Mouse (Mus musculus) heart, postnatal 4 days (tissue): ENCODE measurements around the gene Galr2. TPM values are rescaled to one million over a fixed set of nuclear protein-coding genes. Genes with fewer than 3 reads are reported as not detected.

Source experiments
- DNase-seq: peaks from one replicate; pipeline ENCODE4 v3.0.0; 2021
- total RNA-seq, 2 experiments: library from RNA; stranded (reverse); gene quantifications; 2 replicates each; pipeline ENCODE4 v1.2.3; 2021

Galr2 gene
- not detected for total RNA-seq

DNA sequence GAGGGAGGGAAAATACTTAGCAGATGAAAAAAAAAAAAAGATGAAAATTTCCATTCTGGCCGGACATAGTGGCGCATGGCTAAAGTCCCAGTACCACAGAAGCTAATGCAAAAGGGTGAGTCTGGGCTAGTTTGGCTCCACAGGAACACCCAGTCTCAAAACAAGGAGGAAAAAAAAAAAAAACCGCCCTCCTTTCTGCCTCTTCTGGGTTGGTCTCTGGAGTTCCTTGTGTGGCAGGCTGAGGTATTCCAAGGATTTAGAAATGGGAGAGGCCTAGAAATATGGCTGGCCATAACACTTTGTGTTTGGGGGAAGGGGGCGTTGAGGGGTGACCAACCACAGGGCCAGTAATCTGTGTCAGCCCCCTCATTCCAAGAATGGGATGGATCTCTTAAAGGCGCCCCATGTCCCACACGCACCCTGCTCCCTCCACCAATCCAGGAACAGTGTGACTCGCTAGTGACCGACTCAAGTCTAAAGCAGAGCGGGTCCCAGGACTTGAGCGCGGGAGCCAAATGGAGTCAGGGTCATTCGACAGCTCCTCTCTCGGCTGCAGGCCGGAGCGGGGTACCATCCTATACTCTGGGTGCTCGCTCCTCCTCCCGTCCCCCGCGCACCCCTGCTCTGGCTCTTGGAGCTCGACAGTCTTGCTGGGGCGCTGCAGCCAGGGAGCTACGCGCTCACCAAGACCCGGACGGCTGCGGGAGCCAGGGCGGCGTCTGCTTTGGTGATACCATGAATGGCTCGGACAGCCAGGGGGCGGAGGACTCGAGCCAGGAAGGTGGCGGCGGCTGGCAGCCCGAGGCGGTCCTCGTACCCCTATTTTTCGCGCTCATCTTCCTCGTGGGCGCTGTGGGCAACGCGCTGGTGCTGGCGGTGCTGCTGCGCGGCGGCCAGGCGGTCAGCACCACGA lies at the start of gene Galr2:
Gene Galr2, plus strand, starts transcription at position 189 of the 913 bp plus-strand sequence.
- DNase-seq: no peak

DNA sequence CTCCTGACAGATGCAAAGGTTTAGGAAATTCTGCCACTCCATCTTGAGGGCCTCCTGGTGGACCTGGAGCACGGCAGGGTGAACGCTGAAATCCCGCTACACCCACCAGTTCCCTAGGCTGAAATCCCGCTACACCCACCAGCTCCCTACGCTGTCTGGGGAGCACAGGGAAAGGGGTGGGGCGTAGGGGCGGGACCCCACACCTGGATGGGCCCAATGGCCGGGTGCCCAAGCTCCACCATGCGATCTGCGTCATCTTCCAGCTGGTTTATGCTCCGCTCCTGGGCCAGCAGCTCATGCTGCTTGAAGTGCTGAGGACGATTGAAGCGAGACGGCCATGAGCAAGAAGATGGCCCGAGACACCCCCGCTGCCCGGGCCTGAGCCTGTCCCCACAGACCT lies 48.3 kb upstream of the Galr2 start:
- DNase-seq: no peak

DNA sequence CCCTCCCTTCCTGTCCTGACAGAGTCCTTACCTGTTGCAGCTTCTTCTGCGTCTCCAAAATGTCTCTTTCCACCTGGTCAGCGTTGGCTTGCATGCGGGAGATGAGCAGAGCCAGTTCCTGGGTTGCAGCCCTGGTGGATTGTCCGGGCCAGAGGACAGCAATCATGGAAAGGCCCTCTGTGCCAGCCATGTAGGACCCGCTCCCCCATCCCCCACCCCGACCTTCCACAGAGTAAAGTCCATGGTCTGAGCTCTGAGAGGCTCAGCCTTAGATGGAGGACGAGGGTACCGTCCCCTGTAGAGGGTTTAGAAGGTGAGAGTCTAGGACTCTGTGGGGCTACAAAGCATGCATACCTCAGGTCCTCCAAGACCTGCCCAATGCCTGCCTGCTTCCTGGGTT lies 45.8 kb upstream of the Galr2 start:
- DNase-seq: no peak

DNA sequence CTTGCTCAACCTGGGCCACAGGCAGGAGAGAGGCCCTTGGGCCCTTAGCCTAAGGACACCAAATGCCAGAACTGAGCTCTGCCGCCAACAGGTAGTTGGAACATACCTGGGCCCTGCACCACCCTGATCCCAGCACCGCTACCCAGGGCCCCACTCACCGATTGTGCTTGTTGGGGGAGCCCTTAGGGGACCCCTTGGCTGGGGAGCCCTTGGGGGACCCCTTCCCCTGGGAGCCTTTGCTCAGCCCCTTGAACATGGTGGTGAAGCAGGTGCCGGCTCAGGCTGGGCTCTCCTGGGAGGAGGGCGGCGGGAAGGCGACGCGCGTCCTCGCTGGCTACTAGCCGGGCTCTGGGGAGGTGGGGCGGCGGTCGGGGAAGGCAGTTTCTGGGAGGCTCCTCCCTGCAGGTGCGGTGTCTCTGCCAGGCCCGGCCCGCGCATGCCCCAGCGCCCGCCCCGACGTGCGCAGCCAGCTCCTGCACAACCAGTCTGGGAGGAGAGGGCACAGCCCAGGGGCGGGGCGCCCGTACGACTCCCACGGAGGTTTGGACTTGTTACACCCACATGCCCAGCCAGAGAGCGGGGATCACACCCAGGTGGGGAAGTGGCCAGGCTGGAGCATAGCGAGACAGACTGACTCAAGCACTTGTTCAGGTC lies 42.9 kb upstream of the Galr2 start, which contains the start of gene Evpl:
Gene Evpl, minus strand, starts transcription at position 336 of the 654 bp plus-strand sequence.
- DNase-seq: peak; percentile 45

DNA sequence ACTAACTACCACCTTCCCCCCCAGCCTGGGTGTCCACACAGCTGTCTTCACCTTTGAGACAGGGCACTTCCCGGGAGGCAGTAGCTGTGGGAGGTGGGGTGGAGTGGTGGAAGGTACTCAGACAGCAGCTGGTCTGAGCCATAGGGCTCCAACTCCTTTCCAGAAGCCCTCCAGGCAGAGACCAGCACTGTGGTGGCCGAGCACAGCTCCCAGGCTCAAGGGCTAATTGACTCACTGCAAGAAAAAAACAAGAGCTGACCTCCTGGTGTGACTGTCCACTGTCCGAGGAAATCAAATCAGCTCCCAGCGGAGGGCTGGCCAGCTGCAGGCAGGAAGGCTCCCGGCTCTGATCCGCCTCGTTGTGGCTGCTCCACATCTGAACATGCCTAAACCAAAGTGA lies 40.9 kb upstream of the Galr2 start:
- DNase-seq: no peak

GRCm38 (mm10) chr11:116241744-116242235 lies 38.9 kb upstream of the Galr2 start:
- no peak for DNase-seq

- no peak for DNase-seq
Measured at GRCm38 (mm10) chr11:116244580-116244979, 36.2 kb upstream of the Galr2 start.

- no peak for DNase-seq
Measured at GRCm38 (mm10) chr11:116245616-116246015, 35.1 kb upstream of the Galr2 start.

DNA sequence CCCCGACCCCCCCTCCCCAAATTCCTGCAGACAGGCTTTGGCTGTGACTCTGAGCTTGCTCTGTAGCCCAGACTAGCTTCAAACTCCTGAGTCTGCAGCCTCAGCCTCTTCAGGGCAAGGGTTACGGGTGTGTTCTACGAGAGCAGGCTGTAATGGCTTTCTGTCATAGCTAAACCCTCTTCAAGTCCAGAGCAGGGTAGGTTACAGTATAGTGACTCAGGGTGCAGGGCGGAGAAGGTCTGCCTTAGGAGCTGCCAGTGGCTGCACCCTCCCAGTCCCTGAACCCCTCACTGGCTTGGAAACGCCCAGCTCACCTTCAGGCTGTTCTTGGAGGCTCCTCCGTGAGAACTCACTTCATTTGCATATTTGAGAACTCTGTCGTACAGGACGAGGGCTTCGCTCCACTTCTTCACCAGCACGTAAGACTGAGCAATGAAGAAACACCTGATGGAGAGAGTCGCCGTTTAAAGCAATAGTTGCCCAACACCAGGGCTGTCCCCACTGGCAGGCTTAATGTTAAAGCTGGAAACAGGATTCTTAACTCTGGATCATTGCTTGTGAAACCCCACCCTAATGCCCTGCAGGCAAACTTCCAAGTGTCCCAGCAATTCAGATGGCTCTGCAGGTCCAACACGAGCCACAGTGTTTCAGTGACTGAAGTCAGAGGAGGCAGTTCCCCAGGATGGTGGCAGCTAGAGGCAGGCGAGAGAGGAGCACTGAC lies 33.1 kb upstream of the Galr2 start:
- DNase-seq: no peak

DNA sequence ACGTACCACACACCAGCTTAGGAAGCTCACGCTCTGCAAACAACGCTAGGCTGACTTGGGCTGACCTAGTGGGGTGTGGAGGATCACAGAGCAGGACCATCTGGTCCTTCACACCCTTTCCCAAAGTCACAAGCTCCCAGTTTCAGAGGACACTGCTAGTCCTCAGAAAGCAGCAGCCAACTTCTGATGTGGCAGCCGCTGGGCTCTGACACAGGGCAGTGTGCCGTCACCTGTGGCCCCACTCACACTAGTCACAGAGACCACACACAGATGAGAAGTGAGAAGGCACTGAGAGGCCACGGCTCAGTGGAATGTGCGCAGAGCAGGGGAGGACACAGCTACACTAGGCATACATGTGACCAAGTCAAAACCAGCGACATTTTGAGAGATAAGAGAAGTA lies 29.8 kb upstream of the Galr2 start:
- DNase-seq: no peak

DNA sequence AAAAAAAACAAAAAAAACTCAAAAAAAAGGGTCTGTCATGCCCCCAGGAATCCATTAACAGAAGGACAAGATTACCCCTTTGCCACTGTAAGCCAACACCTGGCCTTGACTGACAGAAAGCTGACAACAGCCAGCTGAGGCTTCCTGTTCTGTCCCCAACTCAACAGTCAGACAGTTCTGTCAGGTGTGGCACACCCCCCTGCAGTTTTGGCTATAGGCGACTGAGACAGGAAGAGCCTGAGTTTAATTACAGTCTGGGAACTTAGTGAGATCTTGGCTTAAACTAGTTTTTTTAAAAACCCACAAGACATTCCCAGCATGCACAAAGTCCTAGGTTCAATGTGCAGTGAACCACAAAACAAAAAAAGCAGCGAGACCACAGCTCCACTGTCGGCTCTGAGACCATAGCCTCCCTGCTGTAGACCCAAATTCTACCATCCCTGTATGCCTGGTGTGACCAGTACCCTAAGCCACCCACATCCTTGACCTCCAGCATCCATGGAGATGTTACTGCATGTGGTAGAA lies 27.6 kb upstream of the Galr2 start:
- DNase-seq: no peak

DNA sequence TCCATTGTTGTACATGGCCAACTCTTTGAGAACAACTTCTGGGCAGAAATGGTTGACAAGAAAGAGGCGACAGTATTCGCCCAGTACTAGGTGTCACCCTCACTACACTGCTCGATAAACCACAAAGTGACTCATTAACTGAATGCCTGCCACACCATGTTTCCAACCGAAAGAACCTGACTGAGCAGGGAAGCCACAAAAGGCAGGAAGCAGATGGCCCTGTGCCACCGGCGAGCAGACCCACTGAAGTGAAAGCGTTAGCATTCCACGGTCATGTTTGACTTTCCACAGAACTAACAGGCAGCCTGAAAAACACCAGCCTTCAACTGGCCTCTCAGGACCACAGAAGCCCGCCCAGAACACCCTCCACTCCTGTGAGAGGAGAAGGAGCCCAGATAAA lies 26.1 kb upstream of the Galr2 start:
- no peak for DNase-seq

- no peak for DNase-seq
Measured at GRCm38 (mm10) chr11:116255090-116255981, 25.4 kb upstream of the Galr2 start.

DNA sequence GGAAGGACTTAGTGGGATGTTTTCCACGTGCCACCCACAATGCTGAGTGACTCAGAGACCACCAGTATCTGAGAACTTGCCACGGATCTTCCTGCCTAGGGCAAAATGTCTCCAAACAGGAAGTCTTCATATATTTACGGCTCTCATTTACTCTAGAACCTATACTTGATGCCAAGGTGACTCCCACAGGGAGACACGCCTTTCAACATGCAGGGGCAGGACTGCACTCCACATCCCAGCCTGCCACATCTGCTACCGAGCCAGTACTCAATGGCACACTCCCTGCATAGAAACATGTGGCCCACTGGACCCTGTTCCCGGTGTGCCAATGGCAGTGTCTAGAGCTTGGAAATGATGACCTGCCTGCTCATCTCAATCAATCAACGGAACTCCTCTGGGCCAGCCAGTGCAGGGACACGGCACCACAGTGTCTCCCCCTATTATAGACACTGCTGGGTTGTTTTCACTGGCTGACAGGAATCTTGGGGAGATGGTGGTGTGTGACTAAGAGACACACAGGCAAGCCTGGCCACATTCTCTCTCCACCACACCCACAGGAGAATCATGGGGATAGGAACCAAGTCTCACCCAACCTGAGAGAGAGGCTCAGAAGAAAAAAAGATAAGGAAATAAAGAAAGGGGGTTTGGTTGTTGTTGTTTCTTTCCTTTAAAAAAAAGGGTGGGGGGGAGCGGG lies 24.6 kb upstream of the Galr2 start:
- no peak for DNase-seq

- no peak for DNase-seq
Measured at GRCm38 (mm10) chr11:116259461-116259860, 21.3 kb upstream of the Galr2 start.

GRCm38 (mm10) chr11:116260259-116260658 lies 20.5 kb upstream of the Galr2 start:
- no peak for DNase-seq

- DNase-seq: no peak
Measured at GRCm38 (mm10) chr11:116265352-116265751, 15.4 kb upstream of the Galr2 start.

DNA sequence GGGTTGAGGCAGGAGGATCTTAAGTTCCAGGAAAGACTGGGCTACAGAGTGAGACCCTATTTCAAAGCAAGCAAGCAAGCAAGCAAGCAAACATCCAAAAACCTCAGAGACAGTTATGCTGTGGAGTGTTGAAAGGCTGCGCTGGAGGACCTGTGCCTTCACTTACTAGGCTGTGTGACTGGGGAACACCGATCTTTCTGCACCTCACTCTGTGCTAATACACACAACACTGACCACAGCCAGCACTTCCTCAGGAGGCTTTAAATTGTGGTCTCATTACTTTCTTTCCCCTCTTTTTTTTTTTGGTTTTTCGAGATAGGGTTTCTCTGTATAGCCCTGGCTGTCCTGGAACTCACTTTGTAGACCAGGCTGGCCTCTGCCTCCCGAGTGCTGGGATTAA lies 14.9 kb upstream of the Galr2 start:
- no peak for DNase-seq

GRCm38 (mm10) chr11:116267637-116268036 lies 13.1 kb upstream of the Galr2 start:
- no peak for DNase-seq

DNA sequence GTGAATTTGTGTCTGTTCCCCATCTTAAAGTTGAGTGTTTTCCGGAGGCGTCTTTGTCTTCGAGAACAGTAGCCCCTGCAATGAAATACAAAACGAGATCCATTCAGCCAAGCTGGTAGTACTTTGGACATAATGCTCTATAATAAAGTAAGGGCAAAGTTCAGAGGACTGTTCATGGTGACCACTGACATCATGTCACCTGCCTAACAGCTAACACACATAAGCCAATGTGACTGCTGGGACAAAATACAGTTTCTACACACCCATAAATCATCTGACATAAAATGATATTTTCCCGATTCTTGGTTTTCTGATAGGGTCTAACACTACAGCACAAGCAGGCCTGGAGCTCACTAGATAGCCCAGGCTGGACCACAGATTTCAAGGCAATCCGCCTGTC lies 12.4 kb upstream of the Galr2 start:
- DNase-seq: no peak

DNA sequence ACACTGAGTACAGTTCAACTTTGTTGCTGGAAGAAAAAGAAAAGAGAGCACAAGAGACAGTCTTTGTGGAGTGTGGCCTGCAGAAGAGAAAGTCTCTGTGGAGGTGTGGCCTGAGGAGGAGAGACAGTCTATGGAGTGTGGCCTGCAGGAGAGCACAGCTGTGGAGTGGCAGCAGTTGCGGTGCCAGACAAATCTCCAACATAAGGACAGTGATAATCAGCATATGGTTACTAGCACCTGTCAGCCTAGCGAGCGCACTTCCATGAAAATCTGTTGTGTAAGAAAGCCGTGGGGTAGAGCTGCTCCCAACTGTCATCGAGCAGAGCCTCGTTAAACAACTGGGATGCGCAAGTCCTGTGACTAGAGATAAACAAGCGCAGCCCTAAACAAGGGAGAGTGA lies 11.2 kb upstream of the Galr2 start:
- no peak for DNase-seq
